Mouse (Mus musculus) hindbrain, embryonic 16.5 days (tissue): ENCODE data around the gene Copz1. TPM values are rescaled to one million over a fixed set of nuclear protein-coding genes. Genes with fewer than 3 reads are reported as not detected.

ENCODE experiments used
- ATAC-seq: fragments of 200-750 bp; cut with Nextera tagmentation; 2 replicates; pipeline ENCODE4 v1.8.0; 2017; ENCODE audit warnings: moderate TSS enrichment, moderate library complexity
- H3K27ac ChIP-seq: fragments of 300-500 bp; sonication (generic); 2 replicates; pipeline ENCODE4 v1.5.1; 2014; ENCODE audit warnings: low read depth, mild to moderate bottlenecking, control low read depth, low read length, moderate library complexity
- H3K27me3 ChIP-seq: fragments of 300-500 bp; sonication (generic); replicated peaks from 2 replicates; pipeline ENCODE4 v1.6.1; 2014; ENCODE audit warnings: low read length; ENCODE audit not compliant: control insufficient read depth, insufficient read depth
- H3K36me3 ChIP-seq: fragments of 300-500 bp; sonication (generic); 2 replicates; pipeline ENCODE4 v1.6.1; 2014; ENCODE audit warnings: mild to moderate bottlenecking, low read length, moderate library complexity, mixed read lengths; ENCODE audit not compliant: control insufficient read depth, insufficient read depth
- H3K4me1 ChIP-seq: fragments of 300-500 bp; sonication (generic); 2 replicates; pipeline ENCODE4 v1.6.1; 2014; ENCODE audit warnings: low read depth, low read length; ENCODE audit not compliant: control insufficient read depth, insufficient read depth
- H3K4me2 ChIP-seq: fragments of 300-500 bp; sonication (generic); 2 replicates; pipeline ENCODE4 v1.6.1; 2014; ENCODE audit warnings: mild to moderate bottlenecking, low read length, control low read depth, moderate library complexity
- H3K4me3 ChIP-seq: fragments of 300-500 bp; sonication (generic); 2 replicates; pipeline ENCODE4 v1.5.1; 2014; ENCODE audit warnings: mild to moderate bottlenecking, low read length, control low read depth, moderate library complexity
- H3K9ac ChIP-seq: fragments of 300-500 bp; sonication (generic); 2 replicates; pipeline ENCODE4 v1.6.1; 2014; ENCODE audit warnings: low read depth, mild to moderate bottlenecking, control low read depth, low read length, moderate library complexity
- H3K9me3 ChIP-seq: fragments of 300-500 bp; sonication (generic); 2 replicates; pipeline ENCODE4 v1.6.1; 2014; ENCODE audit warnings: mild to moderate bottlenecking, low read length, moderate library complexity; ENCODE audit not compliant: control insufficient read depth
- WGBS: fragments of 180-500 bp; shearing (Covaris S2); extraction: QIAGEN DNeasy Blood & Tissue Kit; methylation state at CpG from one replicate; pipeline ENCODE4 v1.1.7; 2014; 5-methylcytosine and 5-hydroxymethylcytosine counted together
- polyA plus RNA-seq: library from polyadenylated mRNA; unstranded; fragments of >200 nt; fragmentation: Nextera tagmentation; extraction: Ambion mirVana; gene quantifications from 2 replicates; pipeline ENCODE4 v1.2.1, GENCODE M21; 2015

The Copz1 gene
- polyA plus RNA-seq, 1 experiment from 2014 or later: 207 TPM

DNA sequence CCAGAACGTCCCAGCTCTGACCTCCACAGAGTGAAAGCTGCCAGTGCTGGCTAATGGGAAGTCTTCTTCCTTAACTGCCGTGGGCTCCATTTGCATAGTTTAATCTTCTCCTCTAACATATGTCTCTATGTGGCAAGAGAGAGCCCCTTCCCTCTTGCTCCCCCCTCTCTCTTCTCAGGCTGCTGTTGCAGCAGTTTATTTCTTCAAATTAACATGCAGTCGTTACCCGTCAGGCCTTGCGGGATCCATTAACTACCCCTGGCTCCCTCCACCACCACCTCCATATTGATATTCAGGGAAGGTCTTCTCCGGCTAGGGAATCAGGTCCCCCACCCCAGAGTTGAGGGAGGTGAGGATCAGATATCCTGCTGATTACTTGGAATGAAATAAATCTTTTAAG lies 24.8 kb downstream of the Copz1 start:
- Histone ChIP-seq H3K27me3 (no peaks in the 10 kb centered on the region), H3K27ac (peak overlapping the region; percentile 97), H3K9ac (no peak overlapping the region), H3K4me3 (no peak overlapping the region), H3K36me3 (peaks cover 6% of the 10 kb centered on the region; the same call in 1 of the 2 replicates), H3K9me3 (no peaks in the 10 kb centered on the region), H3K4me2 (no peak overlapping the region), H3K4me1 (peaks cover 54% of the 10 kb centered on the region)
- WGBS: 36% methylated on average over 6 of the region's 6 CpGs
- no peak for ATAC-seq

DNA sequence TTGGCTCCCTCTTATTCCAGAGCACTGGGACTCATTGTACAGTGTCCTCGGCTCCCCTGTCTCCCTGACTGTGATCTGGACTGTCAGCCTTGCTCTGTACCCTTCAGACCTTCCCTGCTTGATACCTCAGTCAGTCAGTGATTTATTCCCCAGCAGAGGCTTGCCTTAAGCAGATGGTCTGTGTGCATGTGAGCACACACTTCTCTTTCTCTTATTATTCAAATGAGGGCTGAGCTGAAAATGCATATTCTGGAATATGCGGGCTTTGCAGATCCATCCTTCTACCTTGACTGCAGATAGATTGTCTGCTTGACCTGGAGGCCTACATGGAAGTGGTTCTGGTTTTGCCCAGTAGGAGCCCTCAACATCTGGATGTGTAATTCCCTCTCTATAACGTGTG lies 25.5 kb downstream of the Copz1 start:
- H3K27ac ChIP-seq: peak overlapping the region; percentile 97
- H3K4me1 ChIP-seq: peaks cover 56% of the 10 kb centered on the region
- H3K27me3 ChIP-seq: no peaks in the 10 kb centered on the region
- H3K9me3 ChIP-seq: no peaks in the 10 kb centered on the region
- no peak overlapping the region for H3K4me3 ChIP-seq
- H3K9ac ChIP-seq: peak overlapping the region; percentile 4; the same call in 1 of the 2 replicates
- H3K36me3 ChIP-seq: peaks cover 4% of the 10 kb centered on the region; the same call in 1 of the 2 replicates
- ATAC-seq: no peak
- H3K4me2 ChIP-seq: no peak overlapping the region
- WGBS: 43% methylated on average over 3 of the region's 3 CpGs

DNA sequence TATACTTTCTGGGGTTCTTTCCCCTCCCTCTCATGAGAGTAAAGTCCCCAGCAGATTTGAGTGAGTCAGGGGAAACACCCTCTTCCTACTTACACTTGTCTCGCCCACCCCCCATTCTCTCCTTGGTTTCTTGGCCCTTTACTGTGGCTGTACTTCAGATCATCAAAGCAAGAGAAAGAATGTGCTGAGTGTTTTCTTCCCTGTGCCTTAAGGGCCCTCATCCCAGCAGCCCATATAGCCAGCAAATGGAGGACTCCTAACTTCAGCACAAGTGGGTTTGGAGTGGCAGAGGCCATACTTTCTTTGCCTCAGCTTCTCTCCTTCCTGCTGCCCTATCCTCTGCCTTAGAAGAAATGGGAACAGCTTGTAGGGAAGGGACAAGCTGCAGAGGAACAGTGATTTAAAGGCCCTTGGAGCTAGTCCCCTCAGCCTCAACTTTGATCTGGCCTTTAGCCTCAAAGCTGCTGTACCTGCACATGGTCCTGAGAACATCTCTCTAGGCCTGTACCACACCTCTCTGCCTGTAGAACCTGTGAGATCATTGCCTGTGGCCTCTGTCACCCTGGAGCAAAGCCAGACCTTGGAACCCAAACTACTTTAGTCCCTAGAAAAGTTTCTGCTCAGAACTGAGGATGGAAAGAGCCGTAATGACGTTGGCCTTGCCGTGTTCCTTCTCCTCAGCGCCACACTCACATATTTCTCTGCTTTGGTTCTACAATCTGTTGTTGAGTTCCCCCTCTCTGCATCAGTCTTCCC lies 26.5 kb downstream of the Copz1 start:
- WGBS: 56% methylated on average over 5 of the region's 5 CpGs
- ATAC-seq: no peak
- no peaks in the 10 kb centered on the region for H3K27me3 ChIP-seq
- no peak overlapping the region for H3K4me3 ChIP-seq
- peak overlapping the region; percentile 58; the same call in 1 of the 2 replicates for H3K9ac ChIP-seq
- H3K36me3 ChIP-seq: no peaks in the 10 kb centered on the region
- peak overlapping the region; percentile 97 for H3K27ac ChIP-seq
- H3K4me1 ChIP-seq: peaks cover 65% of the 10 kb centered on the region
- no peaks in the 10 kb centered on the region for H3K9me3 ChIP-seq
- H3K4me2 ChIP-seq: no peak overlapping the region

DNA sequence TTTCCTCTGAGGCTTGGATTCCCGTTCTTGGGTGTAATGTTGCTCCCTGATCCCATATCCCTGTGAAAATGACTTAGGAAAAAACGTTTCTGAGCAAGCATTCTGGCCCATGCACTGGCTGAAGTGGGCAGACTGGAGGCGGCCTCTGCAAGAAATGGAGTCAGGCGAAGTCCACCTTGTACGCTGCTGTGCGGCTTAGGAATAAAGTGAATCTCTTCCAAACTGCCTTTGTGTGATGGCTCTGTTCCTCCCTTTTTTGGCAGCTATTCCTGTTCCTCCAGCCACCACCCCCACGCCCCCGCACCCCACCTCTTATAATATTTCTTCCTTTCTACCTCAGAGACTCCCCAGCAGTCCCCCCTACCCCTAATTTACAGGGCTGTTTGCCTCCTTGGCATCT lies 27.1 kb downstream of the Copz1 start:
- no peaks in the 10 kb centered on the region for H3K36me3 ChIP-seq
- peak overlapping the region; percentile 97 for H3K27ac ChIP-seq
- peaks cover 71% of the 10 kb centered on the region for H3K4me1 ChIP-seq
- 14% methylated on average over 8 of the region's 8 CpGs for WGBS
- no peaks in the 10 kb centered on the region for H3K9me3 ChIP-seq
- H3K9ac ChIP-seq: peak overlapping the region; percentile 58
- no peaks in the 10 kb centered on the region for H3K27me3 ChIP-seq
- peak overlapping the region; percentile 58 for H3K4me2 ChIP-seq
- peak overlapping the region; percentile 30 for H3K4me3 ChIP-seq
- peak; percentile 7 for ATAC-seq

DNA sequence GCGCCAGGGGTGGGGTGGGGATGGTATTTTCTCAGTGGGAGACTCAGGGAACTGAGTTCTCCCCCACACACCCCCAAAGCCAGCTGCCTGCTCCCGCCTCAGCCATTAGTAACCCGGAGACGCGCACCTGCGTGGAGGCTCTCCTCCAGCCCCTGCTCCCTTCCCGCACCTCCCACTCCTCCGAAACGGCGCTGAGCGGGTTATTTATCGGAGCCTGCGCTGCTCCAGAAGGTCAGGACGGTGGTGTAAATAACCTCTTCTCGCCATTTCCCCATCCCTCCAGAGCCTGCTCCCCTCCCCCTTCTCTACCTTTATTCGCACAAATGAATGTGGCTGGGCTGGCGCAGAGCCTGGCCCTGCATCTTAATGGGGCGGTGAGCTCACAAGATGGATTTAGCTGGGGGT lies 27.6 kb downstream of the Copz1 start:
- H3K9me3 ChIP-seq: no peaks in the 10 kb centered on the region
- H3K27ac ChIP-seq: peak overlapping the region; percentile 97
- H3K36me3 ChIP-seq: no peaks in the 10 kb centered on the region
- peak; percentile 75 for ATAC-seq
- peak overlapping the region; percentile 58 for H3K9ac ChIP-seq
- WGBS: 6% methylated on average over 18 of the region's 18 CpGs
- peak overlapping the region; percentile 58 for H3K4me2 ChIP-seq
- H3K27me3 ChIP-seq: no peaks in the 10 kb centered on the region
- peaks cover 73% of the 10 kb centered on the region for H3K4me1 ChIP-seq
- H3K4me3 ChIP-seq: peak overlapping the region; percentile 30

DNA sequence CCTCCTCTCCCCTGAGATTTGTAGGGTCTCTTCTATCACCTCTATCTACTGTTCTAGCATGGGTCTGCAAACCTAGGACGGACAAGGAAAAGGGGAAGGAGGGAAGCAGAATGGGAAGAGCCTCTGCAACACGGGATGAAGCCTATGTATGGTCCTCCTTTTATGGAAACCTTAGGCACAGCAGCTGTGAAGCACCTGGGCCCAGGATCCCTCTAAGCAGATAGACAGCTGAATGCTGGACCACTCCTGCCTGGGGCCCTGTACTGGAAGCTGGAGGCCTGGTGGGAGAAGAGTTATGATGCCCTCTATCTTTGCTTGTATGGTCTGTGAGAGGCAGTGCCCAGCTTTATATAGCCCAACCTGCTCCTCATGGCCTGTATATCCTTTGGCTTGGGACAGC lies 28.0 kb downstream of the Copz1 start:
- H3K36me3 ChIP-seq: no peaks in the 10 kb centered on the region
- 0% methylated on average over 2 of the region's 2 CpGs for WGBS
- no peaks in the 10 kb centered on the region for H3K27me3 ChIP-seq
- H3K27ac ChIP-seq: peak overlapping the region; percentile 97
- H3K4me2 ChIP-seq: peak overlapping the region; percentile 58
- peaks cover 73% of the 10 kb centered on the region for H3K4me1 ChIP-seq
- no peak; the same call in 1 of the 2 replicates for ATAC-seq
- H3K9ac ChIP-seq: peak overlapping the region; percentile 58
- peak overlapping the region; percentile 30; the same call in 1 of the 2 replicates for H3K4me3 ChIP-seq
- H3K9me3 ChIP-seq: no peaks in the 10 kb centered on the region

DNA sequence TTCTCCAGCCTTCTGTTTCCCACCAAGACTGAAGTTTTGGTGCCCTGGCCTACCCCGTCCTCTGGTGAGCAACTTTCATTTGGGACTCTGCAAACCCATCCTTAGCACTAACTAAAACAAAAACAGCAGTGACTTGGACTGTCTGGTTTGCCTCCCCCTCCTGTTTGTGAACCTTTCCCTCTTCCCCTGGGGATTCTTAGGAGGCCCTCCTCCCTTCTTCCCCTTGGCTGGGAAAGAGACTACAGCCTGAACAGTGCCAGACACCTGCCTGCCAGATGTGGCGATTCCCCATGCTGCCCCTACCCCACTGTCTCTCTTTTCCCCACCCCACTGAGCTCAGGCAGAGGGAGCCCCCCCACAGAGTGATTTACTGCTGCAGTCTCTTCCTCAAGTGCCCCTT lies 28.5 kb downstream of the Copz1 start:
- H3K9ac ChIP-seq: peak overlapping the region; percentile 58; the same call in 1 of the 2 replicates
- H3K4me1 ChIP-seq: peaks cover 75% of the 10 kb centered on the region
- peak overlapping the region; percentile 97 for H3K27ac ChIP-seq
- no peak overlapping the region for H3K4me2 ChIP-seq
- no peaks in the 10 kb centered on the region for H3K36me3 ChIP-seq
- no peaks in the 10 kb centered on the region for H3K27me3 ChIP-seq
- no peaks in the 10 kb centered on the region for H3K9me3 ChIP-seq
- 9% methylated on average over 2 of the region's 2 CpGs for WGBS
- H3K4me3 ChIP-seq: no peak overlapping the region
- ATAC-seq: no peak

DNA sequence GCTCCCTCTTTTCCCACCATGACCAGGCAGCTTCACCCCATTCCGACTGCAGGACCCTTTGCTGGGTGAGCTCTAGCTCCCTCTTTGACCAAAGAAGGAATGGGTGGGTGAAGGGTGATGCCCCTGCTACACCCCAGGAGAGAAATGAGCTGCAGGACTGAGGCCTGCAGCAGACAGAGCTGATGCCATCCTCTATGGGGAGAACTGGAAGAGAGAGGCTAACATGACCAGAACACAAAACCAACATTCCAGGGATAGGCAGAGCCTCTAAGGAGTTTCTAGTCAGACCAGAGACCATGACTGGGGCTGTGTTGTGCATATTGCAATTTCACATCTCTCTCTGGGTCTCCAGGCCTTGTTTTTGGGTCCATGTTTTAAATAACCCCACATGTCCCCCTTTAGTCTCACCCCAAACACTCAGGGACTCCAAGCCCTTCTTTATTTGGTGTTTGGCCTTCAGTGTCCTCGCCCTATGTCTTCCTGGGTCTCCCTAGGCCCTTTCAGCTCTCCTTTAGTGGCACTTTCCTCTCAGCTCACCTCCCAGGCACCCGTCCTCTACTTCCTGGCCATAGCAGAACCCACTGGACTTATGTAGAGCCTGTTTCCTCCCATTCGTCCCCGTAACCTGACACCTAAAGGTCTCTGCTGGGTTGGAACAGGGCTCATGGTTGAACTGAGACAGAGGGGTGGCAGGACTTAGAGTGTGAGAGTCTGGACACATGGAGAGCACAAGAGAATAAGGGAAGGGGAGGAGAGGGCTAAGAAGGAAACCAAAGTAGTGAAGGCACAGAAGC lies 29.2 kb downstream of the Copz1 start:
- Histone ChIP-seq H3K36me3 (no peaks in the 10 kb centered on the region), H3K27me3 (no peaks in the 10 kb centered on the region), H3K9me3 (no peaks in the 10 kb centered on the region), H3K4me3 (no peak overlapping the region), H3K4me2 (no peak overlapping the region), H3K27ac (peak overlapping the region; percentile 97), H3K4me1 (peaks cover 73% of the 10 kb centered on the region), H3K9ac (peak overlapping the region; percentile 41)
- WGBS: 27% methylated on average over 5 of the region's 5 CpGs
- ATAC-seq: no peak

DNA sequence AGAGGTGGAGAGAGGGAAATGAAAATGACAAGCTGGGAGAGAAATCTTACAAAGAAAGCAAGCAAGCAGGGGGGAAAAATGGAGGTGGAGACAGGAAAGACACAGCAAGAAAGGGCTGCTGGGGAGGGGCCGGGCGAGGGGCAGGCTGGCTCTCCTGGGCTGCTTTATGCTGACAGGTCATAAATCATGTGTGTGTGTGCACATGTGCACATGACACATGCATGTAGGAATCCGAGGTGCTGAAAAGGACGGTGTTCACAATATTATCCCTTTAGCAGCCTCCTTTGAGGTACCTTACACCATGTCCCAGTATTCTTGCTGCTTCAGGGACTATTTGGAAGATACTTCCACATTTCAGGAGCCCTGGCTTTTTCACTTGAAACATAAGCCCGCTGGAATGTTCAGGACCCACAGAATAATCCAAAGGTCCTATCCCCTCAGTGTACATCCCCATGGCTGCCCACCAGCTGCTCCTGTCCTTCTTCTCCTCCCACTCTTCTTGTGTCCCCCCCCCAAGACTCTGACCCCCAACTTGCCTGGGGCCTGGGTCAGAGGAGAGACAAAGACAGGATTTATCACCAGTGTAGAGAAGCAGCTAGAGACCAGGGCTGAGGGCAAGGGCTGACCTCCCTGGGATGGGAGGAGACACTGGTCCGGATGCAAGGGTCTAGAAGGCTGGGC lies 30.0 kb downstream of the Copz1 start:
- H3K4me1 ChIP-seq: peaks cover 68% of the 10 kb centered on the region
- peak overlapping the region; percentile 41 for H3K9ac ChIP-seq
- no peak overlapping the region for H3K4me3 ChIP-seq
- no peak overlapping the region for H3K4me2 ChIP-seq
- no peak for ATAC-seq
- H3K27me3 ChIP-seq: no peaks in the 10 kb centered on the region
- H3K9me3 ChIP-seq: no peaks in the 10 kb centered on the region
- 23% methylated on average over 6 of the region's 6 CpGs for WGBS
- no peaks in the 10 kb centered on the region for H3K36me3 ChIP-seq
- peak overlapping the region; percentile 97 for H3K27ac ChIP-seq
